Mouse (Mus musculus) naive thymus-derived CD4-positive, alpha-beta T cell, adult 2 months (primary cell): ENCODE data around the gene Cldn11.
A peak's percentile ranks its signal among the peaks of the same experiment; 100 is the strongest.
"Not testable (repeated sequence)": the region's sequence is repeated elsewhere in the genome, so short reads cannot be mapped to it uniquely, and the experiment has no call there.

Experiments used
- DNase-seq: peaks from one replicate; pipeline ENCODE4 v3.0.0-alpha.2; 2011; ENCODE audit warnings: low read depth

The Cldn11 gene

GRCm38 (mm10) chr3:31149706-31150105 is at the start of gene Cldn11:
TSS of gene Cldn11 (plus strand) at chr3:31149920.
- no peak for DNase-seq

DNA sequence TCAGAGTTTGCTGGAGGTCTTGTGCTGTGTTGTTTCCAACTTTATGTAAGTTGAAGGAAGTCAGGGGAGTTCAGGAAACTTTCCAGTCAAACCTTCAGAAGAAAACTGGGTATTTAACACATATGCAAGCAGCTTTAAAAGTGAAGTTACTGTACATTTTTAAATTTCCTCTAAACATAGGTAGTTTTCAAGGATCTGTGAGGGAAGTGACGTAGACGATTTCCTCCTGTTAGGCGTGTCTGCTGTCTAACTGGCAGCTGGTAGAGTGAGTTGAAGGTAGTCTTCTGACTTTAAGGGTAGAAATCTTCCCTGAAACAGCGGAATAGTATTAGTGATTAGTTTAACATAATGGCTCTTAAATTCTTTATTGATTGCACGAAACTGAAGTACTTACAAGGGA is 49.7 kb upstream of the Cldn11 start:
- DNase-seq, result peak; percentile 46

DNA sequence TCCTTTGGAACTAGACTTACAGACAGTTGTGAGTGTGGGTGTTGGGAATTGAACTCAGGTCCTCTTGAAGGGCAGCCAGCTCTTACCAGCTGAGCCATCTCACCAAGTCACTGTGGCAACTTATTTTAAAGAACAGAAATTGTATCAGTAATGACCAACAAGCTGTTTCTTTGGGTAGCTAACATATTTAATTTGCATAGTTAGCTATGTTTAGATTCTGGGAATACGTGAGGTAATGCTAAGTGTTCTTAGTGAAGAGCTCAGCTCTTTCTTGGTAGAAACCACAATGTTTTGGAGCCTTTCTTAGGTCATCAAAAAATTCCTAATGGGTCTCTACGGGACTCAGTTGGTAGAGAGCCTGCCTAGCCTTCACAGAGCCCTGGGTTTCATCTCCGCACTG is 48.9 kb upstream of the Cldn11 start:
- no peak for DNase-seq

GRCm38 (mm10) chr3:31104936-31105335 is 44.8 kb upstream of the Cldn11 start:
- DNase-seq, result no peak

GRCm38 (mm10) chr3:31106597-31106996 is 43.1 kb upstream of the Cldn11 start:
- no peak for DNase-seq

- DNase-seq, result no peak
These were observed 42.0 kb upstream of the Cldn11 start for GRCm38 (mm10) chr3:31107674-31108073.

GRCm38 (mm10) chr3:31109108-31109507 is 40.6 kb upstream of the Cldn11 start:
- DNase-seq, result peak; percentile 71

DNA sequence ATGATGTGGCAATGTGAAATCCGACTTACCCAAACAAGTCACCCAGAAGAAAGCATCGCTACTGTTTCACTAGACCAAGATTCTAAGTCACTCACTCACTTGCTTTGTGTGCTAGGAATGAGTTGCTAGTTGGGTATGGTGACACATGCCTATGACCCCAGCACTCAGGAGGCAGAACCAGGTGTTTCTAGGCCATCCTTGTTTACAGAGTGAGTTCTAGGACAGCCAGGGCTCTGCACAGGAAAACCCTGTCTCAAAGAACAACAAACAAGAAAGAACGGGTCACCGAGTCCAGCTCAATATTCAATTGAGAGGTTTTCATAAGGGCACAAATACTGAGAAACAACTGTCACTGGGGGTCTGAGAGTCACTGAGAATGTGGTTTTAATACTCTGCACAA is 26.6 kb upstream of the Cldn11 start:
- no peak for DNase-seq

- DNase-seq, result no peak
These were observed 23.4 kb upstream of the Cldn11 start for GRCm38 (mm10) chr3:31126303-31126702.

DNA sequence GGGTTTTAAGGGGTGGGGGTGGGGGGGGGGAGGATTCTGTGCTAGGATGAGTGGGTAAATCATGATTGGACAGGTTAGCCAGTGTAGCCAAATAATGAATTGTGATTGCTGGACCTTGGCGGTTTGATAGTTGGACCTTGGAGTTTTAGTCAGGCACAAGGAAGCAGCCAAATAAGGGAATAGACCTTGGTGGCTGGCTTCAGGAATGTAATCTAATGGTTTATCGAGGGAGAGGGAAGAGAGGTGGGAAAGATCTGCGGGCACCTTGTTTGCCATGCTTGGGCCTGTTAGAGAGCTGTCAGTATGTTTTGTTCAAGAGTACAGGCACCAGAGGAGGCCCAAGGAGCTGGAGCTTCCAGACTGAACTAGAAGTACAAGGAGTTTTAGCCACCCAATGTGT is 22.9 kb upstream of the Cldn11 start:
- no peak for DNase-seq

DNA sequence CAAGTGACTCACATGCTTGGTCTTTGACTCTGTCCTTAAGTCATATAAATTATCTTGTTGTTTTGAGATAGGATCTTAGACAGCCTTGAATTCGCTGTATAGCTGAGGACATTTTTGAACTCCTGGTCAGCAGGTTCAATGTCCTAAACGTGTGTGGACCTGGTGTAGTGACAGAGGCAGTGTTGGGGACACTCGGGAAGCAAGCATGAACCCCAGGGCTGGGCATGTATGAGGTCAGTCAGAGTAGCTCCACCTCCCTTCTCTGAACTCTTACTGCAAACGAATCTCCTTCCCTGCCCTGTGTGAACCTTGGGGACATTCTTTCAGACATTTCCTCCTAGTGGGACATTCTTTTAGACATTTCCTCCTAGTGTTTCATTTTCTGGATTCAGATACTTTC is 20.0 kb upstream of the Cldn11 start:
- no peak for DNase-seq

- no peak for DNase-seq
These were observed 16.1 kb upstream of the Cldn11 start for GRCm38 (mm10) chr3:31133664-31134063.

DNA sequence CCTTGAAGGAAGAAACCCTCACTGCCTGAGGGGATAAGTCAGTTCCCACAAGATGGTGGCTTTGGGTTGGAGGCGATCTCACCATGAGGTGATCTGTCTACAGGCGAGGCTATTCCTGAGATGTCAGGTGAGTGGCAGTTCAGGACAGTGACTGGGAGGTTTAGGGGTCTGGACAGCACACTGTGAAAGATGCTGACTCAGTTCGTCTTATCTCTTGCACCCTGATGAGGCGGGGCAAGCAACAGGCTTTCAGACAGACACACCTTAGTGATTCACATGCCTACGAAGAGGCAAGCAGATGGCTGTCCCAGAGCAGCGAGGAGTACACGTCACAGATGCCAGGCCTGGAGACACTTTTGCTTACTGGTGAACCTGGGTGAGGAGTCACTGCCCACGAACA is 15.5 kb upstream of the Cldn11 start:
- no peak for DNase-seq

GRCm38 (mm10) chr3:31134696-31135095 is 15.0 kb upstream of the Cldn11 start:
- DNase-seq, result no peak

- DNase-seq, result not testable (repeated sequence)
These were observed 13.1 kb upstream of the Cldn11 start for GRCm38 (mm10) chr3:31136591-31136990.

DNA sequence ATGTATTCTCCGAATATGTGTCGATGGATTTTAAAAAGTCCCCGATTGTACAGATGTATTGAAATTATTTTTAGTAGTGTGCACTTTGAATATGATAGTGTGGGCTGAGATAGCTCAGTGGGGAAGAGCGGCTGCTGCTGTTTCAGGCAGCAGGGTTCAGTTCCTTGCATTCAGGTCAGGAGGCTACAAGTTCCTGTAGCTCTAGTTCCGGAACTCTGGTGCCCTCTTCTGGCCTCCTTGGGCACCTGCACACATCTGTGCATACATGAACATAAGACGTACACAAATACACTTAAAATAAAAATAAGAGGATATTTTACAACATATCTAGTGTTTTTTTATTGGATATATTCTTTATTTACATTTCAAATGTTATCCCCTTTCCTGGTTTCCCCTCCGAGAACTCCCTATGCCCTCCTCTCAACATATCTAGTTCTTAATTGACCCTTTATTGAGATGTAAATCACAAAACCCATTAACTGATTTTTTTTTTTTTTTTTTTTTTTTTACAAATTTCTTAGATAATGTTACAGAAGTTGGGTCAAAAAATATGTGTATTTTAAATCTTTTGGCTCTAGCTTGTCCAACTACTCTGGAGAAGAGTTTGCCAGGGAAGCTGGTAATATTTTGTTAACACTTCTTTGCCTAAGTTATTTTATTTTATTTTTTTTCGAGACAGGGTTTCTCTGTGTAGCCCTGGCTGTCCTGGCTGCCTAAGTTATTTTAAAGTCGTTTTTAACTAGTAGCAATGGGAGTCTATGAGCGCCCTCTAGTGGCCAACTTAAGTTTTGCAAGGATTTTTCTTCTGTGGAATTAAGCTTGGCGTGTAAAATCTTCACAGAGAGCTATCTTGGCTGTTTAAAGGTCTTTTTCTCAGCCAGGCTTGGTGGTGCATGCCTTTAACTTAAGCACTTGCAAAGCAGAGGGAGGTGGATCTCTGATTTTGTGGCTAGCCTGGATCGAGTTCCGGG is 11.0 kb upstream of the Cldn11 start:
- DNase-seq, result peak; percentile 90

DNA sequence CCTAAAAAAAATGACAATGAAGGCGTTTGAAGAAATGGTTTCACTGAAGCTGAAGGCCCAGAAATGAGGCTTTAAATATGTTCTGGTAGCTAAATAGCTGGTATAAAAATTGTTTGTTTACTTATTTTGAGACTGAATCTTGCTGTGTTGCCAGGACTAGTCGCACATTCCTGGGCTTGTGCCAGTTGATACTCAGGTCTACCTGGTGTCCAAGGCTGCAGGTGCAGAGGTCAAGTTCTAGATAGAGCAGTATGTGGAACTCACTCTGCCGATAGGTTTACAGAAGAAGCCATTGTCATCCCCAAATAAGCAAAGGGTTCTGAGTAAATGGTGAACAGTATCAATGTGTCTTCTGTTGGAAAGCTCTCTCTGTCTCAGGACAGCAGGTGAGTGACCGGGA is 8.1 kb upstream of the Cldn11 start:
- DNase-seq, result no peak

- DNase-seq, result not testable (repeated sequence)
These were observed 4.5 kb upstream of the Cldn11 start for GRCm38 (mm10) chr3:31145222-31145621.

DNA sequence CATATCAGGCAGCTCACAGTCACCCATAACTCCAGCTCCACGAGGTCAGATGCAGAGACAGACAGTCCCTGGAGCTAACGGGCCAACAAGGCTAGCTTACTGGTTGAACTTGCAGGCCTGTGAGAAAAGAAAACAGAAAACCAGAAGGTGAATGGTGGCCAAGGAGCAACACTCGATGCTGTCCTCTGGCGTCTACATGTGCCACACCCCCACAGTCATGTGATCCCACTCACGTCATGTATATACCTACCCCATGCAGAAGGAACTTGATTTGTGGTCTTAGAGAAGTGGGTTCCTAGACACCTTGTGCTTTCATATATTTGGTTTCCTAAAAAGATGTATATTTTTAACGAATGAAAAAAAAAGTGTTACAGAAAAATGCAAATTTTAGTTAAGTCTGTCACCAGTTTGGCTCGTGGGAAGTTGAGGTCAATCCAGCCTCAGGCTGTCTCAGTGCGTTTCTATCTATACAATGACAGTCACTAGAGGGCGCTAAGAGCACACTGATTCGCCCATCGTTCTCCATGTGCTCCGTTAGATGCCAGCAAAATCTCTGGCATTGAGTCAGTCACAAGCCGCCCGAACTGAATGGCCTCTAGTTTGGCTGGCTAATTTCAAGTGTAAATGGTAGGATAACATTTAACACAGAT is 4.0 kb upstream of the Cldn11 start:
- DNase-seq, result peak; percentile 84

- DNase-seq, result no peak
These were observed 1.1 kb upstream of the Cldn11 start for GRCm38 (mm10) chr3:31148595-31148994.

GRCm38 (mm10) chr3:31152108-31152507 is 2.4 kb downstream of the Cldn11 start:
- DNase-seq, result no peak

GRCm38 (mm10) chr3:31156126-31156525 is 6.4 kb downstream of the Cldn11 start:
- no peak for DNase-seq

DNA sequence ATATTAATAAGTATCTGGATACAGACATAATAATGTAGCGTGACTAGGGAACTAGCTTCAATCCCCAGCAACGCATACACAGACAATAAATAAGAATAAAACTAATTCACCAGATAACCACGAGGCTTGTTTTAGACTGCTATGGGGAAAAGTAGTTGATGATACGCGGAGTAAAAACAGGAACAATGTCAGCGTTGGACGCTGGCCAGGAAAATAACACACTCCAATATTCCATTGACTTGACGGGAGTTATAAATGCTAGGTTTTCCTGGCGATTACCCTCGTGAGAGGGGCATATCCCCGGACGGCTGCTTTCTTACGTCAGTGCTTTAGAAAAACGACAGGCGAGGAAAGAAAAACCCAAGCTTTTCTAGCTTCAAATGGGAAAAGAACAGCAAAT is 8.1 kb downstream of the Cldn11 start:
- no peak for DNase-seq
